Mouse (Mus musculus) heart, postnatal 0 days (tissue): ENCODE data around the gene Grin1.

Source experiments
- CTCF ChIP-seq: IDR thresholded peaks from 2 replicates; pipeline ENCODE4 v1.5.1; 2016; ENCODE audit warnings: antibody characterized with exemption, control low read depth, low read depth
- EP300 ChIP-seq: IDR thresholded peaks from 2 replicates; pipeline ENCODE4 v1.6.1; 2016; ENCODE audit warnings: antibody characterized with exemption, low read depth

- TF ChIP-seq CTCF, result no peak
- no peak for TF ChIP-seq EP300
Observed at GRCm38 (mm10) chr2:25286837-25287636, 31.9 kb downstream of the Grin1 start.
